Mouse (Mus musculus) midbrain, embryonic 14.5 days (tissue): Measurements from ENCODE around the gene Ppme1. TPM values are rescaled to one million over a fixed set of nuclear protein-coding genes. Genes with fewer than 3 reads are reported as not detected.

Source experiments
- ATAC-seq: fragments of 200-750 bp; cut with Nextera tagmentation; 2 replicates; pipeline ENCODE4 v1.8.0; 2017; ENCODE audit warnings: moderate number of reproducible peaks, moderate library complexity; ENCODE audit not compliant: low FRiP score, low TSS enrichment
- DNase-seq: peaks from one replicate; pipeline ENCODE4 v3.0.0-alpha.2; 2015
- H3K27ac ChIP-seq: fragments of 300-500 bp; sonication (generic); replicated peaks from 2 replicates; pipeline ENCODE4 v1.5.1; 2014; ENCODE audit warnings: mild to moderate bottlenecking, low read depth, low read length, moderate library complexity
- H3K27me3 ChIP-seq: fragments of 300-500 bp; sonication (generic); 2 replicates; pipeline ENCODE4 v1.6.1; 2014; ENCODE audit warnings: low read length, control low read depth, mixed read lengths; ENCODE audit not compliant: control insufficient read depth, insufficient read depth
- H3K36me3 ChIP-seq: fragments of 300-500 bp; sonication (generic); 2 replicates; pipeline ENCODE4 v1.6.1; 2014; ENCODE audit warnings: low read length, control low read depth; ENCODE audit not compliant: control insufficient read depth, insufficient read depth
- H3K4me1 ChIP-seq: fragments of 300-500 bp; sonication (generic); 2 replicates; pipeline ENCODE4 v1.6.1; 2014; ENCODE audit warnings: mild to moderate bottlenecking, antibody characterized with exemption, low read length, control low read depth; ENCODE audit not compliant: control insufficient read depth, insufficient read depth
- H3K4me2 ChIP-seq: fragments of 300-500 bp; sonication (generic); 2 replicates; pipeline ENCODE4 v1.6.1; 2014; ENCODE audit warnings: mild to moderate bottlenecking, low read length, moderate library complexity
- H3K4me3 ChIP-seq: fragments of 300-500 bp; sonication (generic); replicated peaks from 2 replicates; pipeline ENCODE4 v1.5.1; 2014; ENCODE audit warnings: low read depth, low read length
- H3K9ac ChIP-seq: fragments of 300-500 bp; sonication (generic); replicated peaks from 2 replicates; pipeline ENCODE4 v1.6.1; 2014; ENCODE audit warnings: mild to moderate bottlenecking, low read length, moderate library complexity
- H3K9me3 ChIP-seq: fragments of 300-500 bp; sonication (generic); 2 replicates; pipeline ENCODE4 v1.6.1; 2016; ENCODE audit warnings: low read length, control low read depth, mixed read lengths; ENCODE audit not compliant: control insufficient read depth
- WGBS: fragments of 180-500 bp; shearing (Covaris S2); extraction: QIAGEN DNeasy Blood & Tissue Kit; methylation state at CpG from one replicate; pipeline ENCODE4 v1.1.7; 2014; 5-methylcytosine and 5-hydroxymethylcytosine counted together
- polyA plus RNA-seq: library from polyadenylated mRNA; unstranded; fragments of >200 nt; fragmentation: Nextera tagmentation; extraction: Ambion mirVana; gene quantifications from 2 replicates; pipeline ENCODE4 v1.2.1, GENCODE M21; 2014

The Ppme1 gene
- polyA plus RNA-seq, 1 experiment from 2014 or later, result 160 TPM

- DNase-seq, result peak; percentile 37
- 52% methylated on average over 3 of the region's 3 CpGs for WGBS
- H3K4me3 ChIP-seq, result no peak overlapping the region
- ATAC-seq, result no peak
- H3K9ac ChIP-seq, result no peak overlapping the region
- H3K4me1 ChIP-seq, result 0 out of 2 replicates have a peak, but pooled peaks cover 8% of the 10 kb centered on the region
- H3K9me3 ChIP-seq, result no peaks in the 10 kb centered on the region
- H3K36me3 ChIP-seq, result no peaks in the 10 kb centered on the region
- no peak overlapping the region for H3K27ac ChIP-seq
- no peak overlapping the region for H3K4me2 ChIP-seq
- peaks cover 5% of the 10 kb centered on the region; the same call in 1 of the 2 replicates for H3K27me3 ChIP-seq
Observed at GRCm38 (mm10) chr7:100281596-100281995, 90.5 kb downstream of the Ppme1 start.

- no peak overlapping the region for H3K4me3 ChIP-seq
- DNase-seq (peak; percentile 91), ATAC-seq (no peak)
- no peak overlapping the region for H3K4me2 ChIP-seq
- H3K27me3 ChIP-seq, result no peaks in the 10 kb centered on the region
- WGBS, result 0% methylated on average over 1 of the region's 1 CpGs
- H3K9me3 ChIP-seq, result no peaks in the 10 kb centered on the region
- H3K9ac ChIP-seq, result no peak overlapping the region
- 0 out of 2 replicates have a peak, but pooled peaks cover under 1% of the 10 kb centered on the region for H3K36me3 ChIP-seq
- 0 out of 2 replicates have a peak, but pooled peaks cover 4% of the 10 kb centered on the region for H3K4me1 ChIP-seq
- H3K27ac ChIP-seq, result no peak overlapping the region
Observed at GRCm38 (mm10) chr7:100279803-100280202, 92.3 kb downstream of the Ppme1 start.

Other genes starting within 250 kb of the Ppme1 start
- gene Lipt2, start 213.0 kb downstream of the Ppme1 start, polyA plus RNA-seq, result 20.1 and 21.8 TPM in 2 replicates
- gene Kcne3, start 195.8 kb downstream of the Ppme1 start, polyA plus RNA-seq, result 0.58 and 0.89 TPM in 2 replicates
- gene Pgm2l1, start 144.9 kb downstream of the Ppme1 start, polyA plus RNA-seq, result 30.3 and 38.3 TPM in 2 replicates
- 6.8 and 7.8 TPM in 2 replicates for gene P4ha3, start 86.8 kb downstream of the Ppme1 start, polyA plus RNA-seq
- 27.7 and 28.7 TPM in 2 replicates for gene C2cd3, start 74 bp downstream of the Ppme1 start, polyA plus RNA-seq
- not detected in 2 replicates for gene Ucp3, start 100.7 kb upstream of the Ppme1 start, polyA plus RNA-seq
- gene Ucp2, start 121.0 kb upstream of the Ppme1 start, polyA plus RNA-seq, result 47.0 and 55.6 TPM in 2 replicates
- 2.0 and 3.7 TPM in 2 replicates for gene Dnajb13, start 142.7 kb upstream of the Ppme1 start, polyA plus RNA-seq
- gene Coa4, start 164.8 kb upstream of the Ppme1 start, polyA plus RNA-seq, result 16.5 and 16.6 TPM in 2 replicates
- gene Rab6a, start 235.1 kb upstream of the Ppme1 start, polyA plus RNA-seq, result 272 and 300 TPM in 2 replicates
- 91.3 and 95.9 TPM in 2 replicates for gene Mrpl48, start 236.0 kb upstream of the Ppme1 start, polyA plus RNA-seq